Mouse (Mus musculus): Measurements from ENCODE around the gene Gtf2ird1.

The Gtf2ird1 gene

GRCm38 (mm10) chr5:134359101-134359500, 97.4 kb downstream of the Gtf2ird1 start:
- TF ChIP-seq GATA4 (IDR thresholded peaks at IDR 0.05; ENCODE audit: insufficient replicate concordance, low read length), result no peak

- TF ChIP-seq GATA4 (IDR thresholded peaks at IDR 0.05; ENCODE audit: insufficient replicate concordance, low read length), result no peak
Measured at GRCm38 (mm10) chr5:134353117-134353516, 103.4 kb downstream of the Gtf2ird1 start.

GRCm38 (mm10) chr5:134352527-134353001, 104.0 kb downstream of the Gtf2ird1 start:
- TF ChIP-seq GATA4 (IDR thresholded peaks at IDR 0.05; ENCODE audit: insufficient replicate concordance, low read length), result no peak

- TF ChIP-seq GATA4 (IDR thresholded peaks at IDR 0.05; ENCODE audit: insufficient replicate concordance, low read length), result no peak
Measured at GRCm38 (mm10) chr5:134350660-134351059, 105.9 kb downstream of the Gtf2ird1 start.

GRCm38 (mm10) chr5:134347066-134347465, 109.5 kb downstream of the Gtf2ird1 start:
- TF ChIP-seq GATA4 (IDR thresholded peaks at IDR 0.05; ENCODE audit: insufficient replicate concordance, low read length), result no peak

GRCm38 (mm10) chr5:134345449-134345848, 111.1 kb downstream of the Gtf2ird1 start:
- TF ChIP-seq GATA4 (IDR thresholded peaks at IDR 0.05; ENCODE audit: insufficient replicate concordance, low read length), result no peak

- no peak for TF ChIP-seq GATA4 (IDR thresholded peaks at IDR 0.05; ENCODE audit: insufficient replicate concordance, low read length)
Measured at GRCm38 (mm10) chr5:134344076-134344475, 112.4 kb downstream of the Gtf2ird1 start.

GRCm38 (mm10) chr5:134342503-134343205, 113.9 kb downstream of the Gtf2ird1 start:
- no peak for TF ChIP-seq GATA4 (IDR thresholded peaks at IDR 0.05; ENCODE audit: insufficient replicate concordance, low read length)

GRCm38 (mm10) chr5:134341721-134342120, 114.8 kb downstream of the Gtf2ird1 start:
- no peak for TF ChIP-seq GATA4 (IDR thresholded peaks at IDR 0.05; ENCODE audit: insufficient replicate concordance, low read length)

- TF ChIP-seq GATA4 (IDR thresholded peaks at IDR 0.05; ENCODE audit: insufficient replicate concordance, low read length), result no peak
Measured at GRCm38 (mm10) chr5:134341321-134341720, 115.2 kb downstream of the Gtf2ird1 start.

- no peak for TF ChIP-seq GATA4 (IDR thresholded peaks at IDR 0.05; ENCODE audit: insufficient replicate concordance, low read length)
Measured at GRCm38 (mm10) chr5:134340101-134340522, 116.4 kb downstream of the Gtf2ird1 start.

- no peak for TF ChIP-seq GATA4 (IDR thresholded peaks at IDR 0.05; ENCODE audit: insufficient replicate concordance, low read length)
Measured at GRCm38 (mm10) chr5:134332743-134333142, 123.8 kb downstream of the Gtf2ird1 start.

- TF ChIP-seq GATA4 (IDR thresholded peaks at IDR 0.05; ENCODE audit: insufficient replicate concordance, low read length), result no peak
Measured at GRCm38 (mm10) chr5:134330082-134330481, 126.4 kb downstream of the Gtf2ird1 start.

GRCm38 (mm10) chr5:134329311-134329710, 127.2 kb downstream of the Gtf2ird1 start:
- no peak for TF ChIP-seq GATA4 (IDR thresholded peaks at IDR 0.05; ENCODE audit: insufficient replicate concordance, low read length)

- TF ChIP-seq GATA4 (IDR thresholded peaks at IDR 0.05; ENCODE audit: insufficient replicate concordance, low read length), result no peak
Measured at GRCm38 (mm10) chr5:134328482-134329001, 128.0 kb downstream of the Gtf2ird1 start.

- no peak for TF ChIP-seq GATA4 (IDR thresholded peaks at IDR 0.05; ENCODE audit: insufficient replicate concordance, low read length)
Measured at GRCm38 (mm10) chr5:134325856-134326566, 130.5 kb downstream of the Gtf2ird1 start.

Measured in liver, adult (tissue).